Mouse (Mus musculus): ENCODE results near the gene Pclo.

- TF ChIP-seq CTCF (IDR thresholded peaks at IDR 0.05; ENCODE audit: insufficient read depth, low read depth, low read length) (no peak), POLR2A (IDR thresholded peaks at IDR 0.05; ENCODE audit: insufficient read depth, low read depth, low read length) (no peak)
These were observed 108.6 kb downstream of the Pclo start for GRCm38 (mm10) chr5:14623360-14623759.

Data from olfactory bulb, adult 2 months (tissue).